Mouse (Mus musculus): ENCODE measurements around the gene Ppp1r2. TPM values are rescaled to one million over a fixed set of nuclear protein-coding genes. Genes with fewer than 3 reads are reported as not detected.

The Ppp1r2 gene
- total RNA-seq, 4 experiments from 2014 or later = 66.3 to 78.3 (median 75.6) TPM

GRCm38 (mm10) chr16:31290281-31290680 lies 15.2 kb upstream of the Ppp1r2 start:
- DNase-seq = peak; percentile 83

- no peak for DNase-seq
Measured at GRCm38 (mm10) chr16:31287712-31288111, 12.6 kb upstream of the Ppp1r2 start.

GRCm38 (mm10) chr16:31286801-31287488 lies 11.9 kb upstream of the Ppp1r2 start:
- DNase-seq = no peak

GRCm38 (mm10) chr16:31281981-31282380 lies 6.9 kb upstream of the Ppp1r2 start:
- no peak for DNase-seq

GRCm38 (mm10) chr16:31280176-31280575 lies 5.1 kb upstream of the Ppp1r2 start:
- no peak for DNase-seq

GRCm38 (mm10) chr16:31278581-31278980 lies 3.5 kb upstream of the Ppp1r2 start:
- DNase-seq = no peak

- DNase-seq = no peak
Measured at GRCm38 (mm10) chr16:31278081-31278480, 3.0 kb upstream of the Ppp1r2 start.

GRCm38 (mm10) chr16:31276962-31277361 lies 1.9 kb upstream of the Ppp1r2 start:
- DNase-seq = no peak

GRCm38 (mm10) chr16:31276539-31276938 lies 1.5 kb upstream of the Ppp1r2 start:
- DNase-seq = peak; percentile 72

GRCm38 (mm10) chr16:31274084-31274483 lies 993 bp downstream of the Ppp1r2 start:
- no peak for DNase-seq

- no peak for DNase-seq
Measured at GRCm38 (mm10) chr16:31266692-31267091, 8.4 kb downstream of the Ppp1r2 start.

GRCm38 (mm10) chr16:31256151-31256550 lies 18.9 kb downstream of the Ppp1r2 start:
- DNase-seq = no peak

- DNase-seq = no peak
Measured at GRCm38 (mm10) chr16:31255685-31256084, 19.4 kb downstream of the Ppp1r2 start.

GRCm38 (mm10) chr16:31249401-31249800 lies 25.7 kb downstream of the Ppp1r2 start:
- no peak for DNase-seq

- DNase-seq = no peak
Measured at GRCm38 (mm10) chr16:31248717-31249116, 26.4 kb downstream of the Ppp1r2 start.

- no peak for DNase-seq
Measured at GRCm38 (mm10) chr16:31247442-31247841, 27.6 kb downstream of the Ppp1r2 start.

GRCm38 (mm10) chr16:31244053-31244452 lies 31.0 kb downstream of the Ppp1r2 start:
- no peak for DNase-seq

- DNase-seq = no peak
Measured at GRCm38 (mm10) chr16:31241433-31241832, 33.6 kb downstream of the Ppp1r2 start.

GRCm38 (mm10) chr16:31240569-31240968 lies 34.5 kb downstream of the Ppp1r2 start:
- no peak for DNase-seq

- DNase-seq = no peak
Measured at GRCm38 (mm10) chr16:31238281-31238680, 36.8 kb downstream of the Ppp1r2 start.

GRCm38 (mm10) chr16:31235457-31236310 lies 39.4 kb downstream of the Ppp1r2 start:
- DNase-seq = no peak

- no peak for DNase-seq
Measured at GRCm38 (mm10) chr16:31234808-31235456, 40.1 kb downstream of the Ppp1r2 start.

GRCm38 (mm10) chr16:31234356-31234755 lies 40.7 kb downstream of the Ppp1r2 start:
- DNase-seq = no peak

Measured in adrenal gland, adult 8-10 months (tissue).